11 mouse cellular contexts compared by ENCODE assay signal in genomic region chr11:70595638-70596037, GRCm38 (mm10). TPM values are rescaled to one million over a fixed set of nuclear protein-coding genes. Genes with fewer than 3 reads are reported as not detected.
A peak's percentile ranks its signal among the peaks of the same experiment; 100 is the strongest.
DNase-seq lines count a peak whose midpoint lies in the region; ATAC-seq lines count a peak whose summit lies in the region.
"Had no signal": no experiment of that assay in that cellular context is flagged by ENCODE, and none has a peak within 500 bp of the region (broad histone marks: within the 10 kb centered on the region; RNA-seq: fewer than 3 reads in every experiment).

No protein-coding gene starts in this region.

- no peak overlapping the region for H3K9ac ChIP-seq in heart, embryonic 12.5 days
- H3K9ac ChIP-seq in midbrain, embryonic 13.5 days (replicated peaks) = no peak overlapping the region; the same call in 1 of the 2 replicates
- no peak overlapping the region for H3K9ac ChIP-seq in midbrain, embryonic 14.5 days (replicated peaks; ENCODE audit: low read length)
- no peak overlapping the region for H3K9ac ChIP-seq in stomach, embryonic 15.5 days

- H3K4me1 ChIP-seq in heart, embryonic 12.5 days (replicated peaks) = peaks cover 14% of the 10 kb centered on the region
- H3K4me1 ChIP-seq in midbrain, embryonic 13.5 days (replicated peaks) = peaks cover 14% of the 10 kb centered on the region
- no peaks in the 10 kb centered on the region for H3K4me1 ChIP-seq in midbrain, embryonic 14.5 days (ENCODE audit: control insufficient read depth, insufficient read depth, low read length)
- 0 out of 2 replicates have a peak, but pooled peaks cover 3% of the 10 kb centered on the region for H3K4me1 ChIP-seq in stomach, embryonic 15.5 days

- 54% methylated on average over 2 of the region's 2 CpGs for WGBS in heart, embryonic 12.5 days
- WGBS in midbrain, embryonic 13.5 days = 72% methylated on average over 2 of the region's 2 CpGs
- WGBS in midbrain, embryonic 14.5 days = 72% methylated on average over 2 of the region's 2 CpGs
- 40% methylated on average over 2 of the region's 2 CpGs for WGBS in stomach, embryonic 15.5 days

- intact Hi-C loops in gastrocnemius, postnatal 36 days (cut with DNase I) = no loop called here

- H3K27ac ChIP-seq in heart, embryonic 12.5 days (ENCODE audit: poor library complexity, severe bottlenecking) = no peak overlapping the region
- peak overlapping the region; percentile 58 for H3K27ac ChIP-seq in midbrain, embryonic 13.5 days
- no peak overlapping the region for H3K27ac ChIP-seq in midbrain, embryonic 14.5 days (replicated peaks; ENCODE audit: low read depth, low read length)
- H3K27ac ChIP-seq in stomach, embryonic 15.5 days = peak overlapping the region; percentile 57

- no peaks in the 10 kb centered on the region for H3K27me3 ChIP-seq in heart, embryonic 12.5 days (replicated peaks)
- H3K27me3 ChIP-seq in midbrain, embryonic 13.5 days = no peaks in the 10 kb centered on the region
- H3K27me3 ChIP-seq in midbrain, embryonic 14.5 days (ENCODE audit: control insufficient read depth, insufficient read depth, low read length) = no peaks in the 10 kb centered on the region
- H3K27me3 ChIP-seq in stomach, embryonic 15.5 days (replicated peaks) = no peaks in the 10 kb centered on the region

- no peaks in the 10 kb centered on the region for H3K9me3 ChIP-seq in heart, embryonic 12.5 days (replicated peaks)
- no peaks in the 10 kb centered on the region for H3K9me3 ChIP-seq in midbrain, embryonic 13.5 days
- H3K9me3 ChIP-seq in midbrain, embryonic 14.5 days (ENCODE audit: control insufficient read depth, low read length) = no peaks in the 10 kb centered on the region
- no peaks in the 10 kb centered on the region for H3K9me3 ChIP-seq in stomach, embryonic 15.5 days

- H3K4me3 ChIP-seq in heart, embryonic 12.5 days = no peak overlapping the region
- no peak overlapping the region for H3K4me3 ChIP-seq in midbrain, embryonic 13.5 days (replicated peaks)
- H3K4me3 ChIP-seq in midbrain, embryonic 14.5 days (replicated peaks; ENCODE audit: low read depth, low read length) = no peak overlapping the region
- no peak overlapping the region for H3K4me3 ChIP-seq in stomach, embryonic 15.5 days (replicated peaks)

- H3K4me2 ChIP-seq in heart, embryonic 12.5 days = no peak overlapping the region
- no peak overlapping the region for H3K4me2 ChIP-seq in midbrain, embryonic 13.5 days (replicated peaks)
- H3K4me2 ChIP-seq in midbrain, embryonic 14.5 days (ENCODE audit: low read length) = no peak overlapping the region
- 0 out of 2 replicates have a peak overlapping the region, but pooled peaks have one; percentile 2 for H3K4me2 ChIP-seq in stomach, embryonic 15.5 days

- peak; percentile 40 for DNase-seq in heart, adult 8-10 months (ENCODE audit: low spot score)
- no peak for DNase-seq in midbrain, embryonic 14.5 days
- no peak for DNase-seq in gastrocnemius, postnatal 36 days
- DNase-seq: cerebellum, postnatal 14 days had no signal

- ATAC-seq in heart, embryonic 12.5 days (ENCODE audit: insufficient number of reproducible peaks, low FRiP score) = no peak
- no peak for ATAC-seq in midbrain, embryonic 13.5 days
- no peak for ATAC-seq in midbrain, embryonic 14.5 days (ENCODE audit: low FRiP score, low TSS enrichment)
- peak; percentile 50 for ATAC-seq in inflammation-experienced regulatory T-cells, adult 6 months
- ATAC-seq in stomach, embryonic 15.5 days (ENCODE audit: insufficient read depth, low FRiP score, low read depth) = no peak
- no peak for ATAC-seq in erythroid progenitor cell, adult 5-6 weeks (replicated peaks; ENCODE audit: low FRiP score, poor library complexity, severe bottlenecking)

- H3K36me3 ChIP-seq in heart, embryonic 12.5 days = peaks cover 32% of the 10 kb centered on the region
- peaks cover 27% of the 10 kb centered on the region for H3K36me3 ChIP-seq in midbrain, embryonic 13.5 days
- H3K36me3 ChIP-seq in midbrain, embryonic 14.5 days (ENCODE audit: control insufficient read depth, insufficient read depth, low read length) = peaks cover 25% of the 10 kb centered on the region
- peaks cover 4% of the 10 kb centered on the region; the same call in 1 of the 2 replicates for H3K36me3 ChIP-seq in stomach, embryonic 15.5 days

RNA-seq across cellular contexts. Expression of gene 4930544D05Rik, which starts 20.0 kb away (rescaled TPM):
- total RNA-seq in heart, adult 8-10 months (2022) = not detected
- polyA plus RNA-seq in heart, embryonic 12.5 days (2016; fragmentation: Nextera tagmentation; extraction: Ambion mirVana) = not detected in 2 replicates
- not detected in 2 replicates for polyA plus RNA-seq in midbrain, embryonic 13.5 days (2015; fragmentation: Nextera tagmentation; extraction: Ambion mirVana)
- polyA plus RNA-seq in midbrain, embryonic 14.5 days (2014; fragmentation: Nextera tagmentation; extraction: Ambion mirVana) = not detected in 2 replicates
- not detected for polyA plus RNA-seq in inflammation-experienced regulatory T-cells, adult 6 months (2017; shearing (Covaris generic))
- polyA plus RNA-seq in stomach, embryonic 15.5 days (2015; fragmentation: Nextera tagmentation; extraction: Ambion mirVana) = 0.23 TPM in 1 of 2 replicates, not detected in the other
- not detected for total RNA-seq in gastrocnemius, postnatal 36 days (2021)
- not detected in 2 replicates for total RNA-seq in erythroid progenitor cell, adult 5-6 weeks (2015; ENCODE audit: low replicate concordance)
- total RNA-seq in erythroid progenitor cell, adult 5-6 weeks (2017; ENCODE audit: low replicate concordance) = not detected in 2 replicates
- polyA plus RNA-seq: liver, embryonic 16.5 days had no signal

RNA-seq across cellular contexts. Expression of gene Chrne, which starts 23.4 kb away (rescaled TPM):
- total RNA-seq in heart, adult 8-10 months (2022) = not detected
- polyA plus RNA-seq in heart, embryonic 12.5 days (2016; fragmentation: Nextera tagmentation; extraction: Ambion mirVana) = 0.37 TPM in 1 of 2 replicates, not detected in the other
- not detected in 2 replicates for polyA plus RNA-seq in midbrain, embryonic 13.5 days (2015; fragmentation: Nextera tagmentation; extraction: Ambion mirVana)
- not detected in 2 replicates for polyA plus RNA-seq in midbrain, embryonic 14.5 days (2014; fragmentation: Nextera tagmentation; extraction: Ambion mirVana)
- 1 to 10 TPM in 1 of 3 experiments, under 1 TPM in 2; 0.51 to 3.0 (median 0.78) TPM for polyA plus RNA-seq in inflammation-experienced regulatory T-cells, adult 6 months (2017; shearing (Covaris generic))
- not detected in 2 replicates for polyA plus RNA-seq in stomach, embryonic 15.5 days (2015; fragmentation: Nextera tagmentation; extraction: Ambion mirVana)
- 10 to 100 TPM; 18.0 to 28.1 TPM for total RNA-seq in gastrocnemius, postnatal 36 days (2021)
- not detected in 2 replicates for total RNA-seq in erythroid progenitor cell, adult 5-6 weeks (2015; ENCODE audit: low replicate concordance)
- total RNA-seq in erythroid progenitor cell, adult 5-6 weeks (2017; ENCODE audit: low replicate concordance) = not detected in 2 replicates
- polyA plus RNA-seq: liver, embryonic 16.5 days had no signal

RNA-seq across cellular contexts. Expression of gene Mink1, which starts 33.0 kb away (rescaled TPM):
- 10 to 100 TPM; 47.8 to 52.8 (median 49.4) TPM for total RNA-seq in heart, adult 8-10 months (2022)
- 13.7 and 14.8 TPM in 2 replicates for polyA plus RNA-seq in heart, embryonic 12.5 days (2016; fragmentation: Nextera tagmentation; extraction: Ambion mirVana)
- polyA plus RNA-seq in midbrain, embryonic 13.5 days (2015; fragmentation: Nextera tagmentation; extraction: Ambion mirVana) = 10.7 and 14.2 TPM in 2 replicates
- polyA plus RNA-seq in midbrain, embryonic 14.5 days (2014; fragmentation: Nextera tagmentation; extraction: Ambion mirVana) = 18.5 and 20.4 TPM in 2 replicates
- polyA plus RNA-seq in inflammation-experienced regulatory T-cells, adult 6 months (2017; shearing (Covaris generic)) = 10 to 100 TPM in 1 of 3 experiments, 1 to 10 TPM in 2; 6.2 to 11.8 (median 9.2) TPM
- polyA plus RNA-seq in stomach, embryonic 15.5 days (2015; fragmentation: Nextera tagmentation; extraction: Ambion mirVana) = 14.9 and 15.9 TPM in 2 replicates
- 10 to 100 TPM; 28.0 to 31.1 TPM for total RNA-seq in gastrocnemius, postnatal 36 days (2021)
- 4.6 and 6.8 TPM in 2 replicates for total RNA-seq in erythroid progenitor cell, adult 5-6 weeks (2015; ENCODE audit: low replicate concordance)
- total RNA-seq in erythroid progenitor cell, adult 5-6 weeks (2017; ENCODE audit: low replicate concordance) = 2.8 and 4.5 TPM in 2 replicates

RNA-seq across cellular contexts. Expression of gene Gp1ba, which starts 43.3 kb away (rescaled TPM):
- total RNA-seq in heart, adult 8-10 months (2022) = under 1 TPM; 0.31 to 0.55 (median 0.54) TPM
- polyA plus RNA-seq in heart, embryonic 12.5 days (2016; fragmentation: Nextera tagmentation; extraction: Ambion mirVana) = 1.4 and 2.2 TPM in 2 replicates
- 0.17 and 0.26 TPM in 2 replicates for polyA plus RNA-seq in midbrain, embryonic 13.5 days (2015; fragmentation: Nextera tagmentation; extraction: Ambion mirVana)
- 0.37 and 0.38 TPM in 2 replicates for polyA plus RNA-seq in midbrain, embryonic 14.5 days (2014; fragmentation: Nextera tagmentation; extraction: Ambion mirVana)
- under 1 TPM; 0.17 to 0.69 (median 0.21) TPM for polyA plus RNA-seq in inflammation-experienced regulatory T-cells, adult 6 months (2017; shearing (Covaris generic))
- polyA plus RNA-seq in stomach, embryonic 15.5 days (2015; fragmentation: Nextera tagmentation; extraction: Ambion mirVana) = 0.09 and 0.19 TPM in 2 replicates
- not detected for total RNA-seq in gastrocnemius, postnatal 36 days (2021)
- total RNA-seq in erythroid progenitor cell, adult 5-6 weeks (2015; ENCODE audit: low replicate concordance) = 2.5 and 8.0 TPM in 2 replicates
- total RNA-seq in erythroid progenitor cell, adult 5-6 weeks (2017; ENCODE audit: low replicate concordance) = 1.1 TPM in 1 of 2 replicates, not detected in the other
- total RNA-seq: layer of hippocampus, postnatal 10 days had no signal

RNA-seq across cellular contexts. Expression of gene Rnf167, which starts 51.4 kb away (rescaled TPM):
- total RNA-seq in heart, adult 8-10 months (2022) = 10 to 100 TPM; 53.0 to 67.3 (median 58.7) TPM
- 67.4 and 70.1 TPM in 2 replicates for polyA plus RNA-seq in heart, embryonic 12.5 days (2016; fragmentation: Nextera tagmentation; extraction: Ambion mirVana)
- polyA plus RNA-seq in midbrain, embryonic 13.5 days (2015; fragmentation: Nextera tagmentation; extraction: Ambion mirVana) = 111 and 113 TPM in 2 replicates
- 95.9 and 104 TPM in 2 replicates for polyA plus RNA-seq in midbrain, embryonic 14.5 days (2014; fragmentation: Nextera tagmentation; extraction: Ambion mirVana)
- 100 to 1,000 TPM; 276 to 454 (median 423) TPM for polyA plus RNA-seq in inflammation-experienced regulatory T-cells, adult 6 months (2017; shearing (Covaris generic))
- polyA plus RNA-seq in stomach, embryonic 15.5 days (2015; fragmentation: Nextera tagmentation; extraction: Ambion mirVana) = 97.2 and 108 TPM in 2 replicates
- 10 to 100 TPM; 27.3 to 33.8 TPM for total RNA-seq in gastrocnemius, postnatal 36 days (2021)
- total RNA-seq in erythroid progenitor cell, adult 5-6 weeks (2015; ENCODE audit: low replicate concordance) = 134 and 213 TPM in 2 replicates
- total RNA-seq in erythroid progenitor cell, adult 5-6 weeks (2017; ENCODE audit: low replicate concordance) = 115 and 117 TPM in 2 replicates

Comparison
In these comparisons a context has a peak if more than half of its experiments do, and no peak if none do; other contexts are left out.
1. H3K27ac ChIP-seq: peak in midbrain, embryonic 13.5 days (single experiment) and stomach, embryonic 15.5 days (single experiment); none in heart, embryonic 12.5 days (single experiment) and midbrain, embryonic 14.5 days (single experiment).